Mouse (Mus musculus) C2C12 (cell line): ENCODE measurements around the gene Plekha6. TPM values are rescaled to one million over a fixed set of nuclear protein-coding genes. Genes with fewer than 3 reads are reported as not detected.

Experiments
- H3K27me3 ChIP-seq: one replicate; pipeline ENCODE4 v1.6.1; 2011; ENCODE audit not compliant: control insufficient read depth, insufficient read depth, insufficient read length
- H3K36me3 ChIP-seq: one replicate; pipeline ENCODE4 v1.6.1; 2011; ENCODE audit not compliant: control insufficient read depth, insufficient read depth
- H3K4me3 ChIP-seq: one replicate; pipeline ENCODE4 v1.5.1; 2011; ENCODE audit warnings: mild to moderate bottlenecking, control low read depth; ENCODE audit not compliant: poor library complexity, insufficient read depth, severe bottlenecking
- H3K79me2 ChIP-seq: one replicate; pipeline ENCODE4 v1.6.1; 2011; ENCODE audit not compliant: control insufficient read depth, insufficient read depth
- H3K79me3 ChIP-seq: one replicate; pipeline ENCODE4 v1.6.1; 2011; ENCODE audit warnings: low read depth, control low read depth
- H3ac ChIP-seq: one replicate; pipeline ENCODE3; 2011; ENCODE audit warnings: low read depth; ENCODE audit not compliant: control insufficient read depth, insufficient read length
- CEBPB ChIP-seq: IDR thresholded peaks from one replicate; pipeline ENCODE4 v1.6.1; 2011; ENCODE audit warnings: low read depth, mild to moderate bottlenecking, control low read depth, moderate library complexity
- CTCF ChIP-seq: IDR thresholded peaks from one replicate; pipeline ENCODE4 v1.5.1; 2011; ENCODE audit not compliant: control insufficient read depth, insufficient read depth, insufficient read length
- FOSL1 ChIP-seq: IDR thresholded peaks from one replicate; pipeline ENCODE4 v1.8.0; 2011; ENCODE audit warnings: mild to moderate bottlenecking, low read length; ENCODE audit not compliant: poor library complexity, insufficient read depth, severe bottlenecking
- MAX ChIP-seq: IDR thresholded peaks from one replicate; pipeline ENCODE4 v1.6.1; 2011; ENCODE audit warnings: mild to moderate bottlenecking, control low read depth
- MYOD1 ChIP-seq: IDR thresholded peaks from one replicate; pipeline ENCODE4 v1.6.1; 2011; ENCODE audit warnings: low read depth; ENCODE audit not compliant: control insufficient read depth, insufficient read length
- MYOG ChIP-seq: IDR thresholded peaks from one replicate; pipeline ENCODE4 v1.6.1; 2011; ENCODE audit not compliant: control insufficient read depth, insufficient read length; ENCODE audit errors: extremely low read depth
- USF1 ChIP-seq: IDR thresholded peaks from one replicate; pipeline ENCODE4 v1.6.1; 2011; ENCODE audit warnings: low read depth, mild to moderate bottlenecking, control low read depth, moderate library complexity
- polyA plus RNA-seq: library from polyadenylated mRNA; unstranded; fragments of >200 nt; fragmentation: generic; extraction: Trizol; gene quantifications from one replicate; pipeline ENCODE4 v1.2.1, GENCODE M21; 2012; ENCODE audit warnings: missing spikeins

Gene Plekha6
- polyA plus RNA-seq, 1 experiment: 0.15 TPM

GRCm38 (mm10) chr1:133182016-133182705 lies 18.2 kb downstream of the Plekha6 start:
- no peaks in the 10 kb centered on the region for H3K79me3 ChIP-seq
- H3ac ChIP-seq: no peak overlapping the region
- H3K27me3 ChIP-seq: peaks cover 27% of the 10 kb centered on the region
- TF ChIP-seq FOSL1: no peak
- no peak for TF ChIP-seq MYOG
- TF ChIP-seq CTCF: no peak
- no peak for TF ChIP-seq MAX
- TF ChIP-seq CEBPB: no peak
- TF ChIP-seq MYOD1: no peak
- no peak for TF ChIP-seq USF1
- H3K4me3 ChIP-seq: no peak overlapping the region
- no peaks in the 10 kb centered on the region for H3K79me2 ChIP-seq
- no peaks in the 10 kb centered on the region for H3K36me3 ChIP-seq

- Histone ChIP-seq H3K36me3 (no peaks in the 10 kb centered on the region), H3ac (no peak overlapping the region), H3K79me2 (no peaks in the 10 kb centered on the region), H3K4me3 (no peak overlapping the region), H3K27me3 (peaks cover 27% of the 10 kb centered on the region), H3K79me3 (no peaks in the 10 kb centered on the region)
- TF ChIP-seq USF1: no peak
- TF ChIP-seq MAX: no peak
- no peak for TF ChIP-seq CEBPB
- no peak for TF ChIP-seq MYOD1
- TF ChIP-seq FOSL1: no peak
- no peak for TF ChIP-seq MYOG
- TF ChIP-seq CTCF: no peak
These were observed 18.7 kb downstream of the Plekha6 start for GRCm38 (mm10) chr1:133182706-133183095.

- no peak for TF ChIP-seq MYOD1
- TF ChIP-seq CTCF: no peak
- no peak for TF ChIP-seq MAX
- TF ChIP-seq CEBPB: no peak
- no peak for TF ChIP-seq USF1
- TF ChIP-seq MYOG: no peak
- no peak for TF ChIP-seq FOSL1
- no peak overlapping the region for H3K4me3 ChIP-seq
- no peaks in the 10 kb centered on the region for H3K79me3 ChIP-seq
- H3K27me3 ChIP-seq: peaks cover 23% of the 10 kb centered on the region
- no peaks in the 10 kb centered on the region for H3K36me3 ChIP-seq
- H3ac ChIP-seq: no peak overlapping the region
- no peaks in the 10 kb centered on the region for H3K79me2 ChIP-seq
These were observed 19.3 kb downstream of the Plekha6 start for GRCm38 (mm10) chr1:133183141-133183925.

GRCm38 (mm10) chr1:133187948-133188680 lies 24.1 kb downstream of the Plekha6 start:
- no peaks in the 10 kb centered on the region for H3K79me2 ChIP-seq
- no peaks in the 10 kb centered on the region for H3K79me3 ChIP-seq
- no peaks in the 10 kb centered on the region for H3K36me3 ChIP-seq
- no peak overlapping the region for H3ac ChIP-seq
- H3K4me3 ChIP-seq: no peak overlapping the region
- peaks cover 2% of the 10 kb centered on the region for H3K27me3 ChIP-seq
- TF ChIP-seq CEBPB: no peak
- no peak for TF ChIP-seq CTCF
- no peak for TF ChIP-seq FOSL1
- TF ChIP-seq MYOG: no peak
- TF ChIP-seq MAX: no peak
- TF ChIP-seq USF1: no peak
- no peak for TF ChIP-seq MYOD1

GRCm38 (mm10) chr1:133188719-133189118 lies 24.7 kb downstream of the Plekha6 start:
- H3K27me3 ChIP-seq: no peaks in the 10 kb centered on the region
- H3K36me3 ChIP-seq: no peaks in the 10 kb centered on the region
- H3ac ChIP-seq: no peak overlapping the region
- no peaks in the 10 kb centered on the region for H3K79me3 ChIP-seq
- no peak overlapping the region for H3K4me3 ChIP-seq
- H3K79me2 ChIP-seq: no peaks in the 10 kb centered on the region
- TF ChIP-seq MYOD1: no peak
- no peak for TF ChIP-seq FOSL1
- TF ChIP-seq CEBPB: no peak
- TF ChIP-seq CTCF: no peak
- no peak for TF ChIP-seq USF1
- no peak for TF ChIP-seq MYOG
- no peak for TF ChIP-seq MAX
